Mouse (Mus musculus) gastrocnemius, postnatal 36 days (tissue): ENCODE results near the gene Gm42715. TPM values are rescaled to one million over a fixed set of nuclear protein-coding genes. Genes with fewer than 3 reads are reported as not detected.

ENCODE experiments used
- DNase-seq, 2 experiments: peaks; one replicate each; pipeline ENCODE4 v3.0.0; 2022
- intact Hi-C: fragments of 180-260 bp; cut with DNase I; formaldehyde crosslinking; loops from one replicate; pipeline ENCODE4 v1.15.1; 2025
- microRNA-seq, 2 experiments: library from miRNA; unstranded; fragments of <30 nt; microRNA quantifications; one replicate each; pipeline ENCODE4 v1.2.0; 2021
- total RNA-seq, 2 experiments: library from RNA; stranded (reverse); gene quantifications; 2 replicates each; pipeline ENCODE4 v1.2.3; 2021

Gene Gm42715
- total RNA-seq, 2 experiments from 2014 or later, result 4.2 to 5.4 TPM

GRCm38 (mm10) chr7:127614091-127614490 is 94.7 kb downstream of the Gm42715 start:
- intact Hi-C loops, result loop anchor here (1.0 kb wide), 1 partner anchor 23 kb away; no protein-coding TSS in a partner anchor

GRCm38 (mm10) chr7:127614511-127614890 is 95.1 kb downstream of the Gm42715 start:
- peak in 1 of 2 experiments; percentile 41 for DNase-seq
- intact Hi-C loops, result loop anchor here (1.0 kb wide), 1 partner anchor 23 kb away; no protein-coding TSS in a partner anchor

More at GRCm38 (mm10) chr7:127614091-127614490, 94.7 kb downstream of the Gm42715 start:
- DNase-seq, result no peak

- DNase-seq, result peak; percentile 60 to 71
- intact Hi-C loops, result loop anchor here (1.0 kb wide), 1 partner anchor 22 kb away; no protein-coding TSS in a partner anchor
These were observed 95.8 kb downstream of the Gm42715 start, which contains the start of gene Zfp629 for GRCm38 (mm10) chr7:127614891-127615843. Zfp629 (minus strand) TSS chr7:127615797.

GRCm38 (mm10) chr7:127616336-127616735 is 97.0 kb downstream of the Gm42715 start:
- intact Hi-C loops, result no loop called here
- DNase-seq, result no peak

Small RNA genes lying within 50 kb of the gene (microRNA-seq; reads per million reads assigned to microRNA genes)
- gene Gm47278 (0 reads per million in 2 experiments), gene Mir7060 (0 reads per million in 2 experiments)

Other genes with a start within 250 kb of the Gm42715 start
- gene Sephs2, start 245.5 kb upstream of the Gm42715 start, total RNA-seq, result 10 to 100 TPM; 28.5 to 30.0 TPM
- under 1 TPM; 0.27 to 0.79 TPM for gene Itgal, start 223.3 kb upstream of the Gm42715 start, total RNA-seq
- 10 to 100 TPM; 29.4 to 30.7 TPM for gene Zfp768, start 174.0 kb upstream of the Gm42715 start, total RNA-seq
- 1 to 10 TPM; 1.6 to 3.2 TPM for gene Zfp747, start 143.5 kb upstream of the Gm42715 start, total RNA-seq
- gene 9130019O22Rik, start 132.4 kb upstream of the Gm42715 start, total RNA-seq, result 1 to 10 TPM; 1.3 to 2.0 TPM
- 1 to 10 TPM; 1.3 to 2.6 TPM for gene E430018J23Rik, start 126.0 kb upstream of the Gm42715 start, total RNA-seq
- gene Zfp764, start 112.8 kb upstream of the Gm42715 start, total RNA-seq, result 1 to 10 TPM in 1 of 2 experiments, under 1 TPM in 1; 0.89 to 2.1 TPM
- 1 to 10 TPM; 1.3 to 1.7 TPM for gene Zfp688, start 97.5 kb upstream of the Gm42715 start, total RNA-seq
- gene Zfp689, start 70.4 kb upstream of the Gm42715 start, total RNA-seq, result under 1 TPM; 0.69 to 0.87 TPM
- 10 to 100 TPM; 14.7 to 19.3 TPM for gene Prr14, start 60.0 kb upstream of the Gm42715 start, total RNA-seq
- gene Fbrs, start 40.4 kb upstream of the Gm42715 start, total RNA-seq, result 10 to 100 TPM; 15.0 to 24.6 TPM
- 10 to 100 TPM; 43.7 to 51.0 TPM for gene Srcap, start 7.6 kb upstream of the Gm42715 start, total RNA-seq
- gene Tmem265, start 41.8 kb downstream of the Gm42715 start, total RNA-seq, result not detected
- gene Phkg2, start 53.8 kb downstream of the Gm42715 start, total RNA-seq, result 1 to 10 TPM; 7.6 to 9.8 TPM
- gene Ccdc189, start 69.0 kb downstream of the Gm42715 start, total RNA-seq, result 1 to 10 TPM; 2.6 to 3.5 TPM
- 10 to 100 TPM; 26.8 to 31.6 TPM for gene Rnf40, start 69.2 kb downstream of the Gm42715 start, total RNA-seq
- 10 to 100 TPM in 1 of 2 experiments, 1 to 10 TPM in 1; 6.1 to 10.4 TPM for gene Zfp629, start 96.2 kb downstream of the Gm42715 start, total RNA-seq
- gene Bcl7c, start 189.3 kb downstream of the Gm42715 start, total RNA-seq, result 10 to 100 TPM; 33.7 to 35.3 TPM
- 10 to 100 TPM; 14.6 to 18.7 TPM for gene Ctf1, start 193.2 kb downstream of the Gm42715 start, total RNA-seq
- gene Ctf2, start 212.6 kb downstream of the Gm42715 start, total RNA-seq, result not detected
- gene Fbxl19, start 225.0 kb downstream of the Gm42715 start, total RNA-seq, result 1 to 10 TPM; 1.9 to 2.5 TPM